Mouse (Mus musculus) ovary, postnatal 10 days (tissue): ENCODE measurements around the gene Serbp1.

Experiments
- DNase-seq: peaks from one replicate; pipeline ENCODE4 v3.0.0; 2022; ENCODE audit warnings: low spot score

Gene Serbp1

DNA sequence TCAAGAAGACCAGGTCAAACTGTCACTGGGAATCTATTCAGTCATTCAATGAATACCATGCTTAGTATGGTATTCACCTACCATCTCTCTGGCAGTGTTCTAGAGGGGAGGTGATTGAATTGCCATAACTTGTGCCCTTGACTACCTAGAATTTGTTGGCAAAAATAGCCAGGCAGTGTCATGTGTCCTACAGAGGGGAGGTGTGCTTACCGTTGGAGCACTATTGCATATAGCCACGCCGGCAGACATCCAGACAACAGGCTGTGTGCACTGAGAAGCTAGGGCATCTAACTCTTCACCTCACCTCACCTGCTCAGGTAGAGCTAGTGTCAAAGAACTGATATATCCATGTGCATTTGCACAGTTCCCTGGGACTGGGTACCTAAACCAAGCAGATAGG, 63.3 kb downstream of the Serbp1 start:
- DNase-seq = no peak

DNA sequence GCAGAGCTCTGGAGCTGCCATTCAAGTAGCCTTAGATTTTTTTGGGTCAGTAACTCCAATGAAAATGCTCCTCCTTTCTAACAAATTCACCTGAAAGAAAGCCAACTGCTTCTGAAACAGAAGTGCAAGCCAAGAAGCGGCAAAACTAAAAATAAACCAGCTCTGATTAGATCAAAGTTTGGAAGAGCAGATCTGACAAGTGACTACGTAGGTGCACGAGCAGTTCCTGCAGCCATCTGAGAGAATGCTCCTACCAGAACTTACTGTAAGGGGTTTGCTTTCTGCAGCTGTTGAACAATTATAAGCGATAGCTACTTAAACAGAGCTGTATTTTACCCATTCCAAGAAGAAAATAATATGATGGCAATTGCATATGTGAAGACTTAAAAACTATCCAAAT, 64.5 kb downstream of the Serbp1 start:
- DNase-seq = no peak

DNA sequence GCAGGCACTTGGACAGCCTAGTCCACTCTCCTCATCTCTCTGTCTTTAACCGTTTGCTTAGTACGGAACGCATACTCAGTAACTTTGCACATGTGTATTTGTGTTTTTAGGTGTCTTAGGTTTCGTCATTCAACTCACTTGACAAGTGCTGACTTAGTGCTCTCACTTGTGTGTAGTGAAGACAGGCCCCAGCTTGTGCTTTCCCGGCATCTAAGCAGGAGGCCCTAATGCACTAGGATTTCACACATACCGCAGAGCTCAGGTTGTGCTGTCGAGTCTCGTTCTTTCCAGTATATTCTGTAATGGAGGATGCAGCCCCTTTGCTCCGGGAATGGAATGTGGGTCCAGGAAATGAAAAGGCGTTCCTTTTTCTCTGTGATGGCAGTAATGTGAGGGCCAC, 65.2 kb downstream of the Serbp1 start:
- no peak for DNase-seq

DNA sequence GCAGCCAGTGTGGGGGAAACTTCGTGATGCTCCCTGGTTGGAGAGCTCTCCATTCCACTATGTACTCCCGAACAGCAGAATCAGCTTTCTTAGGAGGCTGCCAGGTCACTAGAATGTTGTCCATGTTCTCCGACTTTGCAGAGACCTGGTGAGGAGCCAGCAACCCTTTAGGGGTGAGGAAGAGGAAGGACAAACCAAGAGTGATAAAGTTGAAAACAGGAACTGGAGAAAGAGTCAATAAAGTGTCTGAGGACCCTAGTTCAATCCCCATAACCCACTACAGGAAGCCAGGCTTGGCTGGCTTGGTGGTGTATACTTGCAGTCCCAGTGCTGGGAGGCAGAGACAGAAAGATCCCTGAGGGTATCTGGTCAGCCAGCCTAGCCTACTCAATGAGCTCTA, 71.0 kb downstream of the Serbp1 start:
- no peak for DNase-seq

DNA sequence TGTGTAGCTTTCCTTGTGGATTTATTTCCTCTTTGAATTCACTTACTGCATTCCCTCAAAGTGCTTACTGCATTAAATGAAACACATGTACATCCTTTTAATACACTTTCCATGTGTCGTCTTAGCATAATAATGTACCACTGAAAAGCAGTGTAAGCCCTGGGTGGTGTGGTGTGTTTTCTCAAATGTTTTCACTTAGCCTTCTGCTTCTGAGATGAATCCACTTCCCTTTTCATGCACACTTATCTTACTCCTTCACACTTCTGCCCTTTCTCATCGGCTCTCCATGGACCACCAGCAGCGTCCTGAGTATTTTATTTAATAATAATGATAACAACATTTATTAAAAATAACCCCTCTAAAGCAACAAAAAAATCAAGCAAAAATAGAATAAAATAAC, 71.8 kb downstream of the Serbp1 start:
- no peak for DNase-seq

DNA sequence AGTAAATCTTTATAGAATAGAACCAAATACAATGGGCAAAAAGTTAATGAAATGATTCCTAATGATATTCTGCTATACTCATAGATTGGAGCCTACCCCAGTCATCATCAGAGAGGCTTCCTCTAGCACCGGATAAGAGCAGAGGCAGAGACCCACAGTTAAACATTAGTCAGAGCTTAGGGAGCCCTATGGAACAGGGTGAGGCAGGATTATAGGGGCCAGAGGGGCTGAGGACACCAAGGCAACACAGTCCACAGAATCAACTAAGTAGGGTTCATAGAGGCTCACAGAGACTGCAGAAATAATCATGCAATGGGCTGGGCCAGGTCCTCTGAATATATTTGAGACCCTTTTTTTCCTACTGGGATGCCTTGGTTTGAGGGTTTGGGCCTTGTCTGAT, 76.7 kb downstream of the Serbp1 start:
- DNase-seq = no peak

DNA sequence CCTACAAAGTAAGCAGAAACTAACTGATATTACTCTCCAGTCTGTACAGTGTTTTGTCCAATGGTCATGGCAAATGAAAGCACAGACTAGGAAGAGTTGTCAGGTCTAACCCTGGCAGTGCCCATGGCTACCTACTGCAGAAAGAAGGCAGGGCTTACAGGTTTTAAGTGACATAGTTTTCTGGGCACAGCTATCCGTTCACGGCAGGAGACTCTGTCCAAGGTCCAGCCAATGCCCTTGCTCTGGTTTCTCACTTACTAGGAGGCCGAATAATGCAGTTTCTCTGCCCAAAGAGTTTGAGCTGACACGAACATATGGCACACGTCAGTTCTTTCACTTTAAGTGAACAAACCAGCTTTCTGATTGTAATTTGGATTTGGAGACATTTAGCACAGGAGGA, 79.1 kb downstream of the Serbp1 start:
- DNase-seq = no peak

DNA sequence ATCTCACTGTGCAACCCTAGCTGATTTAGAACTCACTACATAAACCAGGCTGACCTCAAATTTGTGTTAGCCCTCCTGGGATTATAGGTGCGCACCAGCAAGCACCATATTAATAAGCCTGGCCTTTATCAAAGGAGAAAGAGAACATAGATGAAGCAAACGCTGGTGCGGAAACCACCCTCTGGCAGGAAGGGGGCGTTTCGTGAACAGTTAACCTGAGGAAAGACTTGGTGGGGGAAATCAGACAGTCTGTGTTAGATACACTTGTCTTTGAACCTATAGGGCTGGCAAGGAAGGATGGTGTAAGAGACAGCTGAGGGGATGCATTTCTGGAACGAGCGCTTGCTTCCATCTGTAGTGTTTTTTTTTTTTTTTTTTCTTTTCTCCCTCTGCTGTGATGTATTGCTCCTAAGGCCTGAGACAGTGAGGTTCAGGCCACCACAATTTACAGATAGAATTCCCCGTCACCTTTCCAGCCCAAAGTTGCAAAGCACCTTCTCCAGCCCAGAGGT, 79.9 kb downstream of the Serbp1 start:
- DNase-seq = no peak

DNA sequence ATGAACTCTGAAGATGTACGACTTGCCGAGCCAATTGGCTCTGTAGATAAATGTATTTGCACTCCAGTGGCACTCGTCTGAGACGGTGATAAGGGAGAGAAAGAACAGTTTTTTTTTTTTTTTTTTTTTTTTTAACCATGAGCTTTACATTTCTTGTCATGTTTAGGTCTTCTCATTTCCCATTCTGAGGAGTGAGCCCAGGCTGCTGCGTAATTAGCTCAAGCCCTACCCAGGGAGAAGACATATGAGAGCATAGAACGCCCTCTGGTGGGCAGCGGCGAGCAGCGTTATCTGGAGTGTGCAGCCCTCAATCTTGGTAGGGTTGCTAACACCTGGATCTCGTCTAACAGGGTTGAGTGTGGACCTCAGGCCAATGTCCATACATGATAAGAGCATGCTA, 80.5 kb downstream of the Serbp1 start:
- no peak for DNase-seq

DNA sequence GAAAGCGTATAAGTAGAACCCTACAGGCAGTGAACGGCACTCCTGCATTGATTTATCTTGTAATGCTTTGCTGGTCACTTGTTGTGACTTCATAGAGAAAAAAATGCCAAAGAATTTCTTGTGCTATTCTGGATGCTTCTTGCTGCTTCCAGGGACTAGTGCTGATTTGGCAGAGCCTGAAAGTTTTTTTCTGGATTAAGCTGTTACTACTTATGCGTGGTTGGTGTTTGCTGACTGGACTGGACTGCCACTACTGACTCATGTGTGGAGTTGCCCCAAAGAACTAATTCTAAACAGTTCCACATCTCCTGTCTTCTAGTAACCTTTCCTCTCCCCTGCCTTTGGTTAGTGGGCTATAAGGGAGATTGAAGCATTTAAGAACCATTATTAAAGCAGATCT, 85.8 kb downstream of the Serbp1 start:
- no peak for DNase-seq

DNA sequence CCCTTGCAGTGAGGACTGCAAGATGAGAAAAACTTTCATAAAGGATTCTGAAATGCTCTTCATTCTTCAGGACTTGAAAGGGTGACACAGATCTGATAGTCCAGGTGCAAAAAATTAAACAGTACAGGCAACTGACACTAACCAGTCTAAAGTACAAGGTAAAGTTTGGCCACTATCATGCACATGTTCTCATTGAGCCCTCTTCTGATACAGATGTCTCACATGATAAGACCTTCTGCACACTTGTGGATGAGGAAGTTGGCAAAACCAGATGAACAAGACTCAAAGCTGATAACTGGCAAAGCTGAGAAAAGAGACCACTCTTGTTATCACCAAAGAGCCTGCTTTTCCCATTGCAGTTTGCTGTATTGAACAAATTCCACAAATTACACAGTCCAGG, 100.0 kb downstream of the Serbp1 start:
- no peak for DNase-seq

DNA sequence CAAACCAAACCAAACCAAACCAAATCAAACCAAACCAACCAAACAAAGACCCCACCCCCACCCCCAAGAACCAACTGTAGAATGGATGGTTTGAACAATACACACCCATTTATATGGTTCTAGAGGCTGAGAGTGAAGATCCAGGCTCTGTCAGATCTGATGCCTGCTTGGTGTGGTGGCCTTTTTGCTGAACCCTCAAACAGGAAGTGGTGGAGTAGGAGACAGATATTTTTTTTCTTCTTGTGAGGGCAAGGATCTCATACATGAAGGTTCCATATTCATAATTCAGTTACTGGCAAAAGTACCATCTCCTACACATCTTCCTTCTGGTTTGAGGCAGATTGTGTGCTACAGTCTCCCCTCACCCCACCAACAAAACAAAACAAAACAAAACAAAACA, 101.5 kb downstream of the Serbp1 start:
- DNase-seq = no peak
